Mouse (Mus musculus) lung, postnatal 36 days (tissue): Measurements from ENCODE around the gene Aldh1l1.

Source experiments
- DNase-seq: peaks from one replicate; pipeline ENCODE4 v3.0.0; 2022; ENCODE audit warnings: mixed read lengths

Aldh1l1 gene

DNA sequence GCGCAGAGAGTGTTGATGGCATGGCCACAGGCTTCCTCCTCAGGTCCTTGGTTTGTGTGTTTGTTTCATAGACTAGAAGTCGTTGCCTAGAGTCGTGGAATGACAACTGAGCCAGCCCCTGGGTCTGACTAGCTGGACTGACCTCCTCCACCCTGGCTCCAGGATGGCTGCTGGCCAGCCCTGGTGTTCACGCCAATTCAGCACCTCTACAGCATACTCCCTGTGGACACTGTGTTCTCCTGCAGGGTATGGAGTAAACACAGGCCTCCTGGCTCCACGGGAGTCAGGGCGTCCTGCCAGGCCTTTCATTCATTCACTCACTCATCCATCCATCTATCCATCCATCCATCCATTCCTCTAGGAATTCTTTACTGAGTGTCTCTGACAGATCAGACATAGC, 22.9 kb downstream of the Aldh1l1 start:
- peak; percentile 93 for DNase-seq

DNA sequence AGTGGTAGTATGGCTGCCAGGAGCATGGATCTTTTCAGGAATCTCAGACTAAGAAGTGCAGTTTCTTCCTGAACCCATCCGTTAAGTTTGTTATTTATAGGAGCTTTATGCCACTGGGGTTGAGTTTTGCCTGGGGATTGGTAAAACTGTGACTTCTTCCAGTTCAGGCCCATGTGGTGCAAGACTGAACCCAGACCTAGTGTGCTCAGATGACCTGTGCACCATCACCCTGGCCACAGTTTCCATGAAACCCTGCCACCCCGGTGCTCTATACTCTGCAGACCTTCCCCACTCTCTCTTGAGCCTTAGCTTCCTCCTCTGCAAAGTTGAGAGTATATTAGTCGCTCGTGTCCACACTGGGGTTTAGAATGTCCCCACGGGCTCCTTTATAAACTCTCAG, 26.2 kb downstream of the Aldh1l1 start:
- no peak for DNase-seq

- DNase-seq = no peak
Measured at GRCm38 (mm10) chr6:90513074-90513856, 27.0 kb downstream of the Aldh1l1 start.

DNA sequence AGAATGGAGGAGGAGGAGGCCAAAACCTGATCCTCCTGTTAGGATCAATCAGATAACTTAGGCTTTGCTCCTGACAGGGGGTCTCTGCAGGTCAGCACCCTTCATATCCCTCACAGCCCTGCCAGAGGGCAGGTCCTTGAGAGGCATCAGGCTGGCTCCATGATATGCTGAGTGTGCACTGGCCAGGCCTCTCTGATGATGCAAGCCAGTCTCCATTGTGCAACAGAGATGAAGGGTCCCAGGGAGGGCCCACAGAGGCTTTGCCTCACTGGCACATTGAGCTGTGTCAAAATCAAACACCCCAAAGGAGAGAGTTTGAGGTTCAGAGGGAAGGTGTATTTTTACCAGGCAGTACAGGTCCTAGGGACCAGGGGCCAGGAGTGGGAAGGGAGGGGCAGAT, 28.1 kb downstream of the Aldh1l1 start:
- peak; percentile 81 for DNase-seq

- peak; percentile 96 for DNase-seq
Measured at GRCm38 (mm10) chr6:90514883-90515405, 28.7 kb downstream of the Aldh1l1 start.

GRCm38 (mm10) chr6:90518892-90519291, 32.7 kb downstream of the Aldh1l1 start:
- no peak for DNase-seq

GRCm38 (mm10) chr6:90519375-90519774, 33.1 kb downstream of the Aldh1l1 start:
- DNase-seq = no peak

- no peak for DNase-seq
Measured at GRCm38 (mm10) chr6:90526406-90526805, 40.2 kb downstream of the Aldh1l1 start.

DNA sequence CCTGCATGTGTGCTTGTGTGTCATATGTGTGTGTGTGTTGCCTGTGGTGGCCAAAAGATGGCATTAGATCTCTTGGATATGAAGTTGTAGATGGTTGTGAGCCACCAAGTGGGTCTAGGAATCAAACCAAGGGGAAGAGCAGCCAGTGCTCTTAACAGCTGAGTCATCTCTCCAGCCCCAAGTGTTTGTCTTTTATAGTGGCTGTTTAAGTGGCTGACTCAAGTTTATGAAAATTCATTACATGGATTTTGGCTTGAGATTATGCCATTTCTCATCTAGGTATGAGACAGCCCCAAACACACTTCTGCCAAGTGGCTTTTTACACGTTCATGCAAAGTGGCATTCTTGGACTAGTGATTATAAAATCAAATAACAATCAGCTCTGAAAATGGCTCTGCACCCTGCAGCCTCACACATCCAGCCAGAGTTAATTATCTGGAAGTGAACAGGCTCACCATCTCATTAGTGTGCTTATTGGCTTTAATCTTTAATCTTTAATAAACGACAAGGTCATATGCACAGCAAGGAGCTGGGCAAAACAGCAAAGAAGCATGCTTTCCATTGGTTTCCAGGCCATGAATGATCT, 43.3 kb downstream of the Aldh1l1 start:
- peak; percentile 56 for DNase-seq

DNA sequence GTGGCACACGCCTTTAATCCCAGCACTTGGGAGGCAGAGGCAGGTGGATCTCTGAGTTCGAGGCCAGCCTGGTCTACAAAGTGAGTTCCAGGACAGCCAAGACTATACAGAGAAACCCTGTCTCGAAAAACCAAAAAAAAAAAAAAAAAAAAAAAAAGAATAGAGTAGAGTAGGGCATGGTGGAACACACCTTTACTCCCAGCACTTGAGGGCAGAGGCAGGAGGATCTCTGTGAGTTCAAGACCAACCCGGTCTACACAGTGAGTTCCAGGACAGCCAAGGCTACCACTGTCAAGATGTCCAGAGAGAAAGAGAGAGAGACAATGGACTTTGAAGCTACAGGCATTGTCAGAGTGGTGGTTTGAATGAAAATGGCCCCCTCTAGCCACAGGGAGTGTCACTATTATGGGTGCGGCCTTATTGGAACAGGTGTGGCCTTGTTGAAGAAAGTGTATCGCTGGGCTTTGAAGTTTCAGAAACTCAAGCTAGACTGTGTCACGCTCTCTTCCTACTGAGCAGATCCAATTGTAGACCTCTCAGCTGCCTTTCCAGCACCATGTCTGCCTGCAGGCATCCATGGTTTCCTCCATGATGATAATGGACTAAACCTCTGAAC, 46.5 kb downstream of the Aldh1l1 start:
- DNase-seq = no peak

- no peak for DNase-seq
Measured at GRCm38 (mm10) chr6:90533505-90533904, 47.3 kb downstream of the Aldh1l1 start.

DNA sequence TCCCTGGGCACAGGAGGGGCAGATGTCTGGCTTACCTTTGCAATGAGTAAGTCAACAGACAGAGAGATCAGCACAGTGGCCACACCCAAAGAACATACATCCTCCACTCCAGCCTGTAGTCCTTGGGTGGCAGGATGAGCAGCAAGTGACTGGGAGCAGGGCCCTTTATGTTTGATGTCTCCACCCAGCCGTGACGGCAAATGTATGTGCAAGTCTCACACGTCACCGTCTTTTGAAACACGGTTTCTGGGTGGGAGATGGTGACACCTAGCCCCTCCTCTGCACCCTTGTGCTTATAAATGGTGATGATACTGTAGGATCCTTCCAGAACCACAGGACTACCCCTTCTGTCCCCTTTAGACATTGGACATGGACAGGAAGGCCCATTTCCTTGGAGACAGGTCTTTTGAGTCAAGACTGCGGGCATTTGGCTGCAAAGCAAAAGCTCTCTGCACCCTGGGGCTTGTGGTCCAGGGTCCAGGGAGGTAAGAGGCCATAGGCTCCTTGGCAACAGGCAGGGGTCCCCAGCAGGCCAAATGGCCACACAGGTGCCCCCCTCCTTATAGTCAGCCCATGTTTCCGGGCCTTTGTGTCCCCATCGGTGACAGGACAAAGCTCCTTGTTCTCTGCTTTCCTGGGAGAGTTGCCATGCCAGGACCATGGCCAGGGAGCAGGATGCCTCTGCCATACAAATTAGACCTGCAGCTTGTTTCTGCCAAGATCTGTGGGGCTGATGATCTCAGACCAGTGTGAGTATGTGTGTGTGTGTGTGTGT, 48.7 kb downstream of the Aldh1l1 start:
- no peak for DNase-seq

GRCm38 (mm10) chr6:90536824-90537223, 50.6 kb downstream of the Aldh1l1 start:
- DNase-seq = no peak

GRCm38 (mm10) chr6:90537941-90538340, 51.7 kb downstream of the Aldh1l1 start:
- peak; percentile 91 for DNase-seq

DNA sequence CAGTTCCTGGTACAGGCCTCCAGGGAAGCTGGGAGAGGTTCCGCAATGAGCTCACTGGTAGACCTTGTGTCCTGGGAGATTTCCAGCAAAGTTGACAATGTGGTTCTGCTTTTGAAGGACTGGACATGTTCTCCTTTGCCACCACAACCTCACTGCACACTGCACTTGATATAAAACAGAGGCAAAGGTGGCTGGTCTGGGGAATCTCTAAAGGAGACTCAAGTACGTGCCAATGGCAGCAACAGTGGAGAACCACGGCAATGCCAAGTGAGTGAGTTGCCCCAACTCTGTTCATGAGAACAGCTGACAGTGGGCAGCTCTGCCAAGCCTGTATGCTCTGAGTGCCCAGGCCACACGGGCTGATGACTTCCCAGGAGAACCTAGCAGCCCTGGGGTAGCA, 53.0 kb downstream of the Aldh1l1 start:
- DNase-seq = no peak

GRCm38 (mm10) chr6:90540520-90540919, 54.3 kb downstream of the Aldh1l1 start:
- DNase-seq = no peak

DNA sequence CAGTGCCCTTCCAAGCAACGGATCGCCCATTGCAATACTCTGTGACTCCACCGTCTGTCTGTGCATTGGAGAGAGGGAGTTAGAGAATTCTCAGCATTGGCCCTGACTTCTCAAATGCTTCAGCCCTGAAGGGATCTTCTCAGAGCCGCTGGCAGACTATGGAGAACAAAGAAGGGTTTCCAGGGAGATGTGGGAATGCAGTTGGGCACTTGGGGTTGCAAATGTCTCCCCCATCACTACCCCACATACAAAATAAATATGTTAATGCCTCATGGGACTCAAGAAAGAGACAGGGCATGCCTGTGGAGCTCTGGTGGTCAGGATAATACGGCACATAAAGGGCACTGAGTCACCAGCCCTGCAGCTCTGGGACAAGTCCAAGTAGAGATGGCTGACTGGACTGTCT, 55.1 kb downstream of the Aldh1l1 start:
- no peak for DNase-seq

GRCm38 (mm10) chr6:90544433-90544832, 58.2 kb downstream of the Aldh1l1 start:
- DNase-seq = no peak

DNA sequence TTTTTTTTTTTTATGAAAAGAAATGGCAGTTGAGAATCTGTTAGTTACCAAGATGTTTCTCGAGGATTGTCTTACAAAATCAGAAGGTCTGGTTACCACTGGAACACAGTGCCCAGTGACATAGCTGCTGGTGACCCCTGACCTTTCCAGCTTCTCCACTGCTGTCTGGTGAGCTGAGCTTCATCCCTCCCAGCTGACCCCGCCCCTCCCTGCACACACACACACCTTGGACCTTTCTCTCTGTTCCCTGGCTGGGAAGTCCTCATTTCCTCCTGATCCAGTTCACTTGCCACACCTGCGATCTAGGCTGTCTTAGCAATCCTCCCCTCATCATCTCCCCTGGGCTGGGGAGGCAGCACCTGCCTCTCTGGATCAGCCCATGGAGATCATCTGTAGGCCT, 60.0 kb downstream of the Aldh1l1 start:
- DNase-seq = no peak

DNA sequence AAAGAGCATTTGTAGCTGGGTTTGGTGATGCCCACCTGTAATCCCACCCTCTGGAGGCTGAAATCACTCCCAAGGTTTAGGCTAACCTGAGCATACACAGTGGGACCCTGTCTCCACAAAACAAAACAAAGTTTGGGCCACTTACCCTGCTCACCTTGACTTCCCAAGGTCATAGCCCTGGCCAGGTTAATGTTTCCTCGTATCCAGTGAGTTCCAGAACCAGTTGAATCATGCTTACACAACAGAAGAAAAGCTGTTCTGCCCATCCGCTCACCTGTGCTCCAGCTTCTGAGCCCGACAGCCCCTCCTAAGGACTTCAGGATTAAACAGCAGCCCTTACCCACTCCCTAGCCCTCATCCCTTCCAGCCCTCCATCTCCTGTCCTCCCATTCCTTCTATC, 60.8 kb downstream of the Aldh1l1 start:
- no peak for DNase-seq

DNA sequence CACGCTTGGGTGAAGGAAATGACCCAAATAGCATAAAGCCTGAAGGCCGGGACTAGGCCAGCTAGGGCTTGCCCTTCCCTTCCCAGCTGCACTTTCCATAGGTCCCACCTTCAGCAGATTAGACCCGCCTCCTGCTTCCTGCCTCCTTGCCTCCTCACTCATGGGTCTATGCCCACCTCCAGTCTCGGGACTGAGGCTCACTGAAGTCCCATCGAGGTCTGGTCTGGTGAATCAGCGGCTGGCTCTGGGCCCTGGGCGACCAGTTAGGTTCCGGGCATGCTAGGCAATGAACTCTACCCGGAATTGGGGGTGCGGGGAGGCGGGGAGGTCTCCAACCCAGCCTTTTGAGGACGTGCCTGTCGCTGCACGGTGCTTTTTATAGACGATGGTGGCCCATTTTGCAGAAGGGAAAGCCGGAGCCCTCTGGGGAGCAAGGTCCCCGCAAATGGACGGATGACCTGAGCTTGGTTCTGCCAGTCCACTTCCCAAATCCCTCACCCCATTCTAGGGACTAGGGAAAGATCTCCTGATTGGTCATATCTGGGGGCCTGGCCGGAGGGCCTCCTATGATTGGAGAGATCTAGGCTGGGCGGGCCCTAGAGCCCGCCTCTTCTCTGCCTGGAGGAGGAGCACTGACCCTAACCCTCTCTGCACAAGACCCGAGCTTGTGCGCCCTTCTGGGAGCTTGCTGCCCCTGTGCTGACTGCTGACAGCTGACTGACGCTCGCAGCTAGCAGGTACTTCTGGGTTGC, 64.1 kb downstream of the Aldh1l1 start:
- DNase-seq = peak; percentile 77

DNA sequence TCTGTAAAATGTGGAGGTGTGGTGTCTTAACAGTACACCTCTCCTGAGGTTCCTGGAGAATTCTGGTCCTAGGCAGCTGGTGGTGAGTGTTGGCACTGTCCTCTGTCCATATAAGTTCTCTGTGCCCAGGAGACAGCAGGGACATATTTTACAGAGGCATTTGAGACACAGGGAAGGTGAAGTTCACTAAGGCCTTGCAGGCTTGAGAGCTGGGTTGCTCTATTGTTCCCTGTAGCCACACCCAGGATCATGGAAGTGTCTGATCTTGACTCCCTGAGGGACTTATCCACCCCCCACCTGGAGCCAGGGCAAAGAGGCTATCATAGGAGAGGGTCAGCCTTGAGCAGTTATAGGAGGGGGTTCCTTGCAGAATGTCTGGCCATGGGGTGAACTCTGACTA, 65.0 kb downstream of the Aldh1l1 start:
- DNase-seq = no peak
